Mouse (Mus musculus): Measurements from ENCODE around the gene Ets1.

- no peak for TF ChIP-seq CTCF (IDR thresholded peaks at IDR 0.05; ENCODE audit: low read depth, low read length)
- TF ChIP-seq POLR2A (IDR thresholded peaks at IDR 0.05; ENCODE audit: borderline replicate concordance, low read depth, low read length) = no peak
These were observed 59.6 kb downstream of the Ets1 start for GRCm38 (mm10) chr9:32695492-32696190.

Measured in bone marrow macrophage, adult 2 months (primary cell).